Comparison of ENCODE assay signal across 8 mouse cellular contexts in the genomic region with DNA sequence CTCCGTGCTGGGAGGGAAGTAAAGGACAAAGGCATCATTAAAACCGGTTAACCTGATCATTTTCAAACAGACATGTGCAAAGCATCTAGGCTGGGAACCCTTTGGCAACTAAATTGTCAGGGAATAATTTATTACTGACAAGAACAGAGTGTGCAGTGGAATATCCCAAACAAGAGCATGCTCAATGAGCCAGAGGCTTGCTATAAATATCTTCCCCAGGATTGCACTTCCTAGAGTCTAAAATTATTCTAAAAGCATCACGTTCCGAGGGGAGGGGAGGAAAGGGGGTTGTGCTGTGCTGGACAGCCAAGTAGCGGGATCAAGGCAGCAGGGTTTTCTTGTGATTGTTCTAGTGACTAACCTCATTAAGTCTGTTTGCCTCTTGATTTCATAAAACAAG.
DNase-seq lines count a peak whose midpoint lies in the region; ATAC-seq lines count a peak whose summit lies in the region.

No protein-coding gene starts in this region.

- peaks cover 7% of the 10 kb centered on the region for H3K4me1 ChIP-seq in brown adipose tissue, adult 24 weeks (ENCODE audit: control insufficient read depth, insufficient read depth, insufficient read length, low read length)
- H3K4me1 ChIP-seq in intestine, embryonic 16.5 days (ENCODE audit: control insufficient read depth, insufficient read depth, low read length): peaks cover 3% of the 10 kb centered on the region; the same call in 1 of the 2 replicates

- DNase-seq in gastrocnemius, postnatal 25 days: peak; percentile 27
- no peak for DNase-seq in gastrocnemius, postnatal 36 days
- peak; percentile 9 to 34 for DNase-seq in frontal cortex, postnatal 36 days (ENCODE audit: low spot score in 2 of 2)
- DNase-seq in mesoderm, embryonic 11.5 days (ENCODE audit: low read depth, low spot score): peak; percentile 55
- no peak for DNase-seq in urinary bladder, postnatal 25 days (ENCODE audit: low spot score)

- WGBS in intestine, embryonic 16.5 days: 28% methylated on average over 5 of the region's 5 CpGs

- no peak overlapping the region for H3K9ac ChIP-seq in intestine, embryonic 16.5 days (ENCODE audit: low read depth, low read length)

- H3K4me2 ChIP-seq in intestine, embryonic 16.5 days (ENCODE audit: low read depth, low read length): no peak overlapping the region

- H3K36me3 ChIP-seq in intestine, embryonic 16.5 days (ENCODE audit: control insufficient read depth, insufficient read depth, low read length): no peaks in the 10 kb centered on the region

- H3K9me3 ChIP-seq in intestine, embryonic 16.5 days (ENCODE audit: control insufficient read depth, low read length): no peaks in the 10 kb centered on the region

- ATAC-seq in intestine, embryonic 16.5 days: peak; percentile 38; the same call in 1 of the 2 replicates
- ATAC-seq in CD4-positive, CD25-positive, alpha-beta regulatory T cell, adult 4 months: no peak

- H3K27ac ChIP-seq in brown adipose tissue, adult 24 weeks (replicated peaks; ENCODE audit: low read depth, low read length): peak overlapping the region; percentile 42; the same call in 1 of the 2 replicates
- no peak overlapping the region for H3K27ac ChIP-seq in intestine, embryonic 16.5 days (ENCODE audit: low read length)

- H3K4me3 ChIP-seq in brown adipose tissue, adult 24 weeks (ENCODE audit: insufficient read depth, low read depth, low read length): no peak overlapping the region
- no peak overlapping the region for H3K4me3 ChIP-seq in intestine, embryonic 16.5 days (ENCODE audit: low read length)

- intact Hi-C loops in gastrocnemius, postnatal 36 days (cut with DNase I): loop anchor here (10.0 kb wide), 2 partner anchors 158 to 358 kb away; a partner anchor contains a TSS

- no peaks in the 10 kb centered on the region for H3K27me3 ChIP-seq in intestine, embryonic 16.5 days (replicated peaks; ENCODE audit: control insufficient read depth, insufficient read depth, low read length)

Comparison
In these comparisons a context has a peak if more than half of its experiments do, and no peak if none do; other contexts are left out.
1. DNase-seq: peak in gastrocnemius, postnatal 25 days (single experiment), frontal cortex, postnatal 36 days (2 of 2) and mesoderm, embryonic 11.5 days (single experiment); none in gastrocnemius, postnatal 36 days (0 of 2) and urinary bladder, postnatal 25 days (single experiment).